In the genomic region with DNA sequence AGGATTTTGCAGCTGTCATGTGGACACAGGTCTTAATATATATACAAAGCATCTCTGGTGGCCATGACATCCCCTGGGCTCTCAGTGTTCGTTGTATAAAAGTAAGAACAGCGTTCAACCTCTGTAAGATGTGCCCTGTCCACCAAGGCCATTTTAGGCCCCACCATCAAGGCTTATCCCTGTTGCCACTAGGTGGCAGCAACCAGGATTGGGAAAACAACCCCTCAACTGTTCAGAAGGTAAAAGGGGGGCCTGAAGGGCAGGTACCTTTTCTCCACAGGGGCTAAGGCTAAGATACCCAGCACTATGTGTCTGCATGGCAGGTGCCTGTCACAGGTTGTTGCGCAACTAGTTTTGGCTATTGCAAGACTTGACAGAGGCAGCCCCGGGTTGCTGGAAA, we compare ENCODE assay signal across 9 mouse cellular contexts.
DNase-seq lines count a peak whose midpoint lies in the region; ATAC-seq and TF ChIP-seq lines count a peak whose summit lies in the region.
"Had no signal": no experiment of that assay in that cellular context is flagged by ENCODE, and none has a peak within 500 bp of the region (broad histone marks: within the 10 kb centered on the region; RNA-seq: fewer than 3 reads in every experiment).

No protein-coding gene starts in this region.

- TF ChIP-seq CTCF in lung, adult 2 months (IDR thresholded peaks at IDR 0.05; ENCODE audit: insufficient read depth, low read length), result peak; percentile 68

- 84% methylated on average over 4 of the region's 4 CpGs for WGBS in lung, adult 2 months

- ATAC-seq in erythroid progenitor cell, adult 5-6 weeks (replicated peaks; ENCODE audit: low FRiP score, poor library complexity, severe bottlenecking), result no peak

- TF ChIP-seq POLR2A in lung, adult 2 months (IDR thresholded peaks at IDR 0.05; ENCODE audit: borderline replicate concordance, extremely low read depth, low read depth, low read length), result no peak

- intact Hi-C loops in heart, postnatal 14 days (cut with DNase I), result no loop called here

- DNase-seq in heart, postnatal 14 days, result peak; percentile 13 to 48
- DNase-seq in heart, adult 9 months (ENCODE audit: low spot score in 2 of 2), result no peak
- peak; percentile 12 for DNase-seq in urinary bladder, postnatal 14 days (ENCODE audit: low spot score)
- no peak for DNase-seq in urinary bladder, postnatal 4 days (ENCODE audit: low spot score in 2 of 2)
- DNase-seq in cerebellum, postnatal 14 days, result peak; percentile 35 to 44
- peak; percentile 15 for DNase-seq in lung, adult 2 months
- DNase-seq in thymus, postnatal 4 days, result peak; percentile 74

- H3K4me3 ChIP-seq in lung, adult 2 months (replicated peaks; ENCODE audit: extremely low read depth, low read depth, low read length), result no peak overlapping the region
- H3K4me3 ChIP-seq: neural tube, embryonic 12.5 days had no signal

- H3K4me1 ChIP-seq in lung, adult 2 months (ENCODE audit: control insufficient read depth, insufficient read depth, low read length), result no peaks in the 10 kb centered on the region
- H3K4me1 ChIP-seq: neural tube, embryonic 12.5 days had no signal

Comparison
In these comparisons a context has a peak if more than half of its experiments do, and no peak if none do; other contexts are left out.
1. DNase-seq: peak in heart, postnatal 14 days (2 of 2), urinary bladder, postnatal 14 days (single experiment), cerebellum, postnatal 14 days (2 of 2), lung, adult 2 months (single experiment) and thymus, postnatal 4 days (single experiment); none in heart, adult 9 months (0 of 2) and urinary bladder, postnatal 4 days (0 of 2).